Mouse (Mus musculus): ENCODE measurements at regions not wholly inside any gene's neighbourhood (a gene's known extent, or its start where the extent isn't known, plus 50 kb on each side); places are given as distances from the start of the nearest gene placed in this dataset.

- in situ Hi-C loops (cut with MboI, MseI): no loop called here
These were observed 170.7 kb downstream of the Plpp3 start for GRCm38 (mm10) chr4:105327711-105328471.

GRCm38 (mm10) chr4:105328776-105329175 lies 171.6 kb downstream of the Plpp3 start:
- in situ Hi-C loops (cut with MboI, MseI): no loop called here

- in situ Hi-C loops (cut with MboI, MseI): no loop called here
These were observed 174.9 kb downstream of the Plpp3 start for GRCm38 (mm10) chr4:105332081-105332480.

- in situ Hi-C loops (cut with MboI, MseI): no loop called here
These were observed 178.7 kb downstream of the Plpp3 start for GRCm38 (mm10) chr4:105335872-105336271.

- in situ Hi-C loops (cut with MboI, MseI): no loop called here
These were observed 179.4 kb downstream of the Plpp3 start for GRCm38 (mm10) chr4:105336557-105336956.

DNA sequence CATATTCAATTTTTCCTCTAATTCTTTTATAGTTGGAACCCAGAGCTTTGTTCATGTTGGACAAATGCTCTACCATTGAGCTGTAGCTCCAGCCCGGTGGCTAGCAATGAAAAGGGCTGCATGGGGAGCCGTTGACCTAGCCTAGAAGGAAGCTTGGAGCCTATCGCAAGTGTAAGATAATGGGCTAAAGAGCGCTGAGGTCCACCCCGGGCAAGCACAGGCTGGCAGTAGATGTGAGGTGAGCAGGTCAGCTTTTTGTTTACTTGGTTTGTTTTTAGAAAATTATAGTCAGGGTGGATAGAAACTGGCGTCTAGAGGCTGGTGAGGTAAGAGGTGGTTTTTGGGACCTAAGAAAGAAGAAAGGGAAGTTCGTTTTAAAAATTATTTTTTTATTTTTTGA lies 181.0 kb downstream of the Plpp3 start:
- in situ Hi-C loops (cut with MboI, MseI): no loop called here

GRCm38 (mm10) chr4:105338861-105339260 lies 181.7 kb downstream of the Plpp3 start:
- in situ Hi-C loops (cut with MboI, MseI): no loop called here

- in situ Hi-C loops (cut with MboI, MseI): no loop called here
These were observed 184.1 kb downstream of the Plpp3 start for GRCm38 (mm10) chr4:105341274-105341673.

- in situ Hi-C loops (cut with MboI, MseI): no loop called here
These were observed 189.7 kb downstream of the Plpp3 start for GRCm38 (mm10) chr4:105346846-105347245.

DNA sequence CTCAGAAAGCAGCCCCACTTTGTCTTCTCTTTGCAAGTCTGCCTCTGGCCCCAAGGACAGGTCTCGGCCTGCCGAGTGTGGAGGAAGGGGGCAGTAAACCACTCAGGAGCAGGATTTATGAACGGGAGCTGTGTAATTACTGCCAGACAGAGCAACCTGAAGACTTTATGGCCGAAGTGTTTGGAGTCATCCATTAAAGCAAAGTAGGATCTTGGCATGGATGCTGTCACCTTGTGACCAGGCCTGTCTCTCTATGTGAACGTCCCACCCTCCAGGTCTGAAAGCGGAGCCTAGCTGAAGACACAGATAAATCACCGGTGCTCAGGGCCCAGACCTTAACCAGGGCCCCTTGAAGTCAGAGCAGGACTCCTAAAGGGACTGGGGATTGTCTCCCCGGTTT lies 190.8 kb downstream of the Plpp3 start:
- in situ Hi-C loops (cut with MboI, MseI): no loop called here

DNA sequence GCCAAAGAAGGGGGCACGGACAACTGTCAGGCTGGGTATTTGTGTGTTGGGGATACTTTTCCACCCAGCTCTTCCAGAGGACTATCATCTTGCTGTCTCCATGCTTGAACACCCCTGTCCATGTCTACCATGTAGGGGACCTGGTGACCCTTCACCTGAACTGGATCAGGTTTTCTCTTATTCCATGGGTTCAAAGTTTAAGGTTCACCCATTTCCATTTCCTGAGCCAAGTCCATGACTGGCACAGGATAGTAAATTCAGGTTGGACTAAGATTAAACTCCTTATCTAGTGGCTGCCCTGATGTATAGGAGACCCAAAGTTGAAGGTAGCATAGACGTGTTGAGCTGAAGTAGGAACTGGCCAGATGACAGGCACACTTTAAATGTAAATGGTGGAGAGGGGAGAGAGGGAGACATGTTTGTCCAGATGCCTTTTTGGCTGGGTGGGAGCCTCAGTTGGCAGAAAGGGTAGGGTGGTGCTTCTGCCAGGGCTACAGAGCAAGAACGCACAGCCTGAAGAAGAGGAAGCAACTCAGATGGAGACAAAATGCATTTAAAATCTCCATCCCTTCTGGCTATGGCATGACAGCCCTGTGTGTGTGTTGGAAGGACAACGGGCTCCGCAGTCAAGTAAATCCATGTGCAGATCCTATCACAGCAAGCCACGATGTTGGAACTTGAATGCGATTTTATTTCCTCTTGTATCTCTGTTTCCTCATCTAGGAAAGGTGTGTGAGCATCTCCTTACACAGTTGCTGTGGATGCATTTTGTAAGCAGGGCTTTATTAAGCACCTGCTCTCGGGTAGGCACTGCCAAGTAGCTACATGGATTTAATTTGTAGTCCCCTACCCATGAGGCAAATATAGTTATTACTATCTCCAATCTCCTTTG lies 192.4 kb downstream of the Plpp3 start:
- in situ Hi-C loops (cut with MboI, MseI): no loop called here

DNA sequence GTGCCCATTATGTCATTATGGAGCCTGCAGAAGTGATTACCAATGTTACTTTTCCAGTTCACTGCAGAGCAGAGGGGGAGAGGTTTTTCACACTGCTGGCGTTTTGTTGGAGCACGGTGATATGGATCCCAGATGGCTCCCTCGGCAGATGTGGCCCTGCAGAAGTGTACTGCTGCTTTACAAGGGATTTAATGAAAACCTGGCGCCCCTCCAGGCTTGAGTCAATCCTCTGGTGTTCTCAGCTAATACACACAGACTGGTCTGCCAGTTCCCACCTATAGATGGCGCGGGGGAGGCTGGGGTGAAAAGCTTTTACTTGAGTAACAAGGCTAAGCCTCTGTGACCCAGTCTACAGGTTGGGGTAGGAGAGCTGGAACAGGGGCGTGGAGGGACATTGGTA lies 195.2 kb downstream of the Plpp3 start:
- in situ Hi-C loops (cut with MboI, MseI): no loop called here

DNA sequence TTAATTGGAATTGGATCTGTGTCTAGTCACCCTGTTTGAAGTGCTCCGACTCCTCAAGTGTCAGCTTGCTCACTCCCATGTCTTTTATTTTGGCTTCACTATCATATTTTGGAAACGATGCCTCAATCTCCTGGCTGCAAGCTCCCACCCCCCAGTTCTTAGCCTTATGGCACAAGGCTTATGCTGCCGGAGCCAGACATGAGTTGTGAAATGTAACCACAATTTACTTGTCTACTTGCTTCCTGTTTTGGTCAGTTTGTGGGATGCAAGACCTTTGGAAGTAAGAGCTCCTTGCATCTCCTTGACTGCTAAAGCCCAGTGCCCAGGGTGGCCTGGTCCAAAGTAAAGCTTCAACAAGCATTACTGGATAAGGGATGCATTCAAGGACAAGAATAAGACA lies 195.8 kb downstream of the Plpp3 start:
- in situ Hi-C loops (cut with MboI, MseI): no loop called here

DNA sequence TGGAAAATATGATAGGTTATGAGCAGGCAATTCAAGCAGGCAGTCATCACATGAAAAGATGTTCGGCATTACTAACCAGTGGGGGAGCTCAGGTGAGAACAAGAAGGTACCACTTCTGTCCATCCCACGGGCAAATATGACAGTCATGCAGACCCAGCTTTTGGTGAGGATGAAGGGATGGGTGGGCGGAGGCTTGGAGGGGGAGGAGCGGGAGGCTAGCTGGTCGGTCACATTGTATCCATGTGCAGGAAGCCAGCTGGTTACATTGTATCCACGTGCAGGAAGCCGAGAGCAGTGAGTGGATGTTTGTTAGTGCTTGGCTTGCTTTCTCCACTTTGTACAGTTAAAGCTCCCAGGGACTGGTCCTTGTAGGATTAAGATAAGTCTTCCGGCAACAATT lies 196.9 kb downstream of the Plpp3 start:
- in situ Hi-C loops (cut with MboI, MseI): no loop called here

DNA sequence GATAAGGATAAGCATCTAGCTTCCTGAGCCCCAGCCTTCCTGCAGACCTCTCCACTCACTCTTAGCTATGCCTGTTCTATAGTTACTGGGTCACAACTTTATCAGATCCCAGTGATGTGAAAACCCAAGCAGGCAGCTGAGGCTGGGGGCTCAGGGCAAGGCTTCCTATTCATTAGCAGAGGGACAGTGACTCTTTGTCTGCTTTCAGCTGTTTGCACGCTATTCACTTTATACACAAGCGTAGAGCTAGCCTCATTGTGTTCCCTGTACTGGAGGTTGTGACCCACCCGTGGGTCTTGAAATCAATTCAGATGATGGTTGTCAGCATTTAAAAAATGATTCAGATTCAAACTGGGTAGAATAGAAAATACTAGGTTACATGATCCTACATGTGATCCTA lies 199.5 kb downstream of the Plpp3 start:
- in situ Hi-C loops (cut with MboI, MseI): no loop called here

DNA sequence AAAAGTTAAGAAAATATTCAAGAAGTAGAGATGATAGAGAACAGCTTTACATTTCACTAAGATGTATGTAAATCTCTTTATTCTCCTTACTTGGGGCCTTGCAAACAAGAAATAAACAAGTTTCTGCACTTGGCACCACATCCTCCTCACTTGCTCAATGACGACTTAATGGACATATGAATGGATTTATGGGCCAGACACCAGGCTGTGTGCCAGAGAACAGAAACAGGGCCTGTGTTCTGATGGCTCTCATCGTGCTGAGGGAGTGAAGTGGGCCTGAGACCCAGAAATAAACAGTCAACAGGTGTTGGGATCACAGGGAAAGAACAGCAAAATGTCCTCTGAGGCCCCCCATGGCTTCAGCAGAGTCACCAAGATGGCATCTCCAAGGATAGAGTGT lies 201.6 kb downstream of the Plpp3 start:
- in situ Hi-C loops (cut with MboI, MseI): no loop called here

GRCm38 (mm10) chr4:105364496-105364895 lies 207.3 kb downstream of the Plpp3 start:
- in situ Hi-C loops (cut with MboI, MseI): no loop called here

DNA sequence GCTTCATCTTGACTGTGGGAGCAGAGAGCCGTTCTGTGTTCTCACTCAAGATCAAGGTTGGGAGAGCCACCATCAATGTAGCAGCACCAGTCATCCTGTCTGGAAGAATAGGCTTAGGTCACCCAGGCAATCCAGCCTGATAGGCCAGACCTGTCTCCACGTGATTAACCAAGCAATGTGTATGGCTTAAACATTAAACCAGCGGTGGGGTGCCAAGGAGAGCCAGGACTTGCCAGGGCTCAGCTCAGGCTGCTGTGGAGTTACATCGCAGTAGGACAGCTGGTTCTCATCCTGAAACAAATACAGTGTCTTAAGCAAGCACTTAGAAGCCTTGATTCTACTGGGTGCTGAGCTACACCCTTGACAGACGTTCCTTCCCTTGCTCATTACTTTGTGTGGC lies 207.9 kb downstream of the Plpp3 start:
- in situ Hi-C loops (cut with MboI, MseI): no loop called here

- in situ Hi-C loops (cut with MboI, MseI): no loop called here
These were observed 219.4 kb downstream of the Plpp3 start for GRCm38 (mm10) chr4:105376591-105376990.

- in situ Hi-C loops (cut with MboI, MseI): no loop called here
These were observed 220.5 kb downstream of the Plpp3 start for GRCm38 (mm10) chr4:105377469-105378187.

DNA sequence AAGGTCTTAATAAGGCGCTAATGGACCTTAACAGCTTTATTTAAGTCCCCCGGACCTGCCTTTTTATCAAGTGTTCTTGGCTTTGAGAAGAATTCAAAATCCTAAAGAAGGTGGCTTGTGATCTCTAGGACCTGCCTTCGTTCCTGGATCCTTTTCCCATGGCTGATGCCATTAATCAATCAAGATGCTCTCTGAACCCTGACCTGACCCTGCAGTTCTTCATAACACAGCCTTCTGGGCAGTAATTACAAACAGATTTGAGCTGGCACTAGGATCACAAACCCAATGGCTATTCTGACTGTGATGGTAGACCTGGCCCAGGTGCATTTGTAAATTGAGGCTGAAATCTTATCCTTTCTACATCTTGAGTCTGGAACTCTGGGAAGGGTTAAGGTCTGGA lies 227.7 kb downstream of the Plpp3 start:
- in situ Hi-C loops (cut with MboI, MseI): no loop called here

DNA sequence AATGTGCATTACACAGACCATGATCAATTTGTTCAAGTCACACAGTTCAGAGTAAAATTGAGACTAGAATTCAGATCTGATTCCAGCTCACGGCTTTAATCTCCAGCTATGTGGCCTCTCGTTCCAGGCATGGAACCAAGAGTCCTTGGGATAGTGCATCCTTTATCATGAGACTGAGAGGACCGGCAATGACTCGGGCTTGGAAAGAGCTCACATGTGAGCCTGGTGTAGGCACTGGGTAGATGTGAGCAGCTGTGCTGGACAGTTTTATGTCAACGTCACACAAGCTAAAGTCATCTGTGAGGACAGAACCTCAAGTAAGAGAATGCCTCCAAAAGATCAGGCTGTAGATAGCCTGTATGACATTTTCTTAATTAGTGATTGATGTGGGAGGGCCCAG lies 228.3 kb downstream of the Plpp3 start:
- in situ Hi-C loops (cut with MboI, MseI): no loop called here

All from T-helper 2 cell (primary cell).